Mouse (Mus musculus) Patski (cell line): Measurements from ENCODE around the gene Ugt2a2. TPM values are rescaled to one million over a fixed set of nuclear protein-coding genes. Genes with fewer than 3 reads are reported as not detected.
"Not testable (repeated sequence)": the region's sequence is repeated elsewhere in the genome, so short reads cannot be mapped to it uniquely, and the experiment has no call there.

Source experiments
- ATAC-seq: fragments of 100-300 bp; one replicate; pipeline ENCODE4 v1.8.0; 2021
- CTCF ChIA-PET: fragments of 350-600 bp; sonication (Branson Sonifier 250); formaldehyde crosslinking; loops from one replicate; lab custom pipeline; 2022; ENCODE audit warnings: inconsistent platforms; lab: Charles Lee
- POLR2A ChIA-PET: fragments of 350-600 bp; sonication (Branson Sonifier 250); formaldehyde crosslinking; loops from one replicate; lab custom pipeline; 2022; ENCODE audit warnings: antibody characterized with exemption, inconsistent platforms; lab: Charles Lee
- DNase-seq: peaks from one replicate; pipeline ENCODE4 v3.0.0-alpha.2; 2011; ENCODE audit warnings: low read depth, low spot score
- H3K27me3 ChIP-seq: fragments of 371-371 bp; one replicate; pipeline ENCODE4 v1.5.1; 2021
- CTCF ChIP-seq: fragments of 100-300 bp; IDR thresholded peaks from one replicate; pipeline ENCODE4 v1.5.1; 2021
- in situ Hi-C: fragments of 300-500 bp; cut with MboI; formaldehyde crosslinking; loops from 3 replicates; pipeline ENCODE4 v1.11.1; 2018; ENCODE audit warnings: low pct_unique_long_range_greater_than_20kb, mixed read lengths
- polyA plus RNA-seq: library from polyadenylated mRNA; unstranded; gene quantifications from one replicate; pipeline ENCODE4 v1.2.3, GENCODE M21; 2021

Ugt2a2 gene
- polyA plus RNA-seq, 1 experiment from 2014 or later: not detected

DNA sequence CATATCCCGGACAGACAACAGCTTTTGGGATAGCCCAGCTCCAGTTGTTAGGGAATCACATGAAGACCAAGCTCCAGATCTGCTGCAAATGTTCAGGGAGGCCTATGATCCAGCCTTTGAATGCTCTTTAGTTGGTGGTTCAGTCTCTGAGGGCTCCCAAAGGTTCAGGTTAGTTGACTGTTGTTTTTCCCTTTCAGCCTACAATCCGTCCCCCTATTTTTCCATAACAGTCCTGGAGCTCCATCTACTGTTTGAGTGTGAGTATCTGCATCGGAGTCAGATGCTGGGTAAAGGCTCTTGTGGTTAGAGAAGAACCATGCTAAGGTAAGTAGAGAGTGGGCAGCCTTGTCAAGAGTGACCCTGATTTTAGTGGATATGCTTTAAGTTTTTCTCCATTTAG is 45.8 kb downstream of the Ugt2a2 start:
- DNase-seq: no peak
- ATAC-seq: peak; percentile 84
- no peaks in the 10 kb centered on the region for H3K27me3 ChIP-seq
- in situ Hi-C loops: loop anchor here (5.0 to 25.0 kb wide), 2 partner anchors 294 to 549 kb away; partner anchors contain the start of gene Ugt2b5
- peak; percentile 62 for TF ChIP-seq CTCF
- CTCF ChIA-PET: interaction anchor here (1.0 kb wide), 1 partner anchor 14 kb away, joined by 3 read pairs; no protein-coding TSS in a partner anchor
- POLR2A ChIA-PET: no interaction called here

DNA sequence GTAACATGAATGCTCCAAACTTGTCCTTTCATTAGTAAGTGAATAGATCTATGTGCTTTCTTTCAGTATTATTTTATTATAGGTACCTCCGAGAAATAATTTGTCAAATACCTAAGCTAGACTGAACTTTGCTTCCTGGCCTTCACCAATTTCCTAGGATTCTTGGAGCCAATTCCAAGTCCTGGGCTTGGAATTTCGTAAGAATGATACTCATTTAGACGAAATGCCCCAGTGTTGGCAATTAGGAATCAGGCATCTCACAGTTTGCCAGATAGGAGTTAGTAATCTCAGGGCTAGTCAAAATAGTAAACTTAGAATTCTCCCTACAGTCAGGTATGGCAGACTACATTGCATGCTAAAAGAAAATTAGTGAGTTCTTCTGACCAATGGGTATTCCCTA is 56.4 kb downstream of the Ugt2a2 start:
- ATAC-seq: no peak
- in situ Hi-C loops: loop anchor here (25.0 kb wide), 1 partner anchor 538 kb away; no protein-coding TSS in a partner anchor

DNA sequence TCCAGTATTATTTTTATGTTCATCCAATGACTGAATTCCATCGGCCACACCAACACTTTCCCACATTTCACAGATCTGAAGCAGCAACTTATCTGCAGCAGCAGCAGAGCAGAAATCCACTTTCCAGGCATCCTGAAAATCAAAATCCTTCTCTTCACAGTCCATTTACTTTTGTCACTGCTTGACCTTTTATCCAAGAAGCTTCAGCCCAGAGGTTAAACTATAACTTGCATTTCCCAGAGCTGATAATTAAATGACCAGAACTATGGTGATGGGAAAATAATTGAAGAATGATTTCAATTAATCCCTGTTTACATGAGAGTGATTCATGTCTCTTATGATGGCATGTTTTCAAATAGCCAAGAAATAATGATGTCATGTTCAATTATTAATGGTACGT is 58.0 kb downstream of the Ugt2a2 start, which contains the start of gene Ugt2b38:
TSS of gene Ugt2b38 (minus strand) at position 163 of the 400 bp plus-strand sequence.
- CTCF ChIA-PET: not testable (repeated sequence)

More for the DNA sequence above, 56.4 kb downstream of the Ugt2a2 start:
- no peaks in the 10 kb centered on the region for H3K27me3 ChIP-seq
- no peak for DNase-seq
- no peak for TF ChIP-seq CTCF
- ChIA-PET POLR2A (no interaction called here), CTCF (no interaction called here)

More for the DNA sequence above, 58.0 kb downstream of the Ugt2a2 start, which contains the start of gene Ugt2b38:
- DNase-seq, POLR2A ChIA-PET, ATAC-seq, in situ Hi-C loops, H3K27me3 ChIP-seq: not testable (repeated sequence)

Other genes with a start within 250 kb of the Ugt2a2 start
- gene Ugt2b37, start 227.5 kb downstream of the Ugt2a2 start, polyA plus RNA-seq: 4.2 TPM
- 0.08 TPM for gene Ugt2a3, start 145.1 kb downstream of the Ugt2a2 start, polyA plus RNA-seq
- gene Ugt2b38, start 58.1 kb downstream of the Ugt2a2 start, polyA plus RNA-seq: 1.1 TPM
- not detected for gene Gm43638, start 4.5 kb upstream of the Ugt2a2 start, polyA plus RNA-seq
- not detected for gene Ugt2a1, start 8.6 kb upstream of the Ugt2a2 start, polyA plus RNA-seq
- not detected for gene Sult1b1, start 55.9 kb upstream of the Ugt2a2 start, polyA plus RNA-seq
- gene Sult1d1, start 86.8 kb upstream of the Ugt2a2 start, polyA plus RNA-seq: not detected
- not detected for gene Sult1e1, start 109.3 kb upstream of the Ugt2a2 start, polyA plus RNA-seq
- gene Csn1s1, start 183.9 kb upstream of the Ugt2a2 start, polyA plus RNA-seq: not detected
- gene Csn2, start 217.4 kb upstream of the Ugt2a2 start, polyA plus RNA-seq: not detected